Mouse (Mus musculus): ENCODE data around the gene Ampd1. TPM values are rescaled to one million over a fixed set of nuclear protein-coding genes. Genes with fewer than 3 reads are reported as not detected.
"Not testable (repeated sequence)": the region's sequence is repeated elsewhere in the genome, so short reads cannot be mapped to it uniquely, and the experiment has no call there.

Gene Ampd1
- total and polyA plus RNA-seq, 3 experiments: 0.08 to 0.18 TPM; not detected in 1

DNA sequence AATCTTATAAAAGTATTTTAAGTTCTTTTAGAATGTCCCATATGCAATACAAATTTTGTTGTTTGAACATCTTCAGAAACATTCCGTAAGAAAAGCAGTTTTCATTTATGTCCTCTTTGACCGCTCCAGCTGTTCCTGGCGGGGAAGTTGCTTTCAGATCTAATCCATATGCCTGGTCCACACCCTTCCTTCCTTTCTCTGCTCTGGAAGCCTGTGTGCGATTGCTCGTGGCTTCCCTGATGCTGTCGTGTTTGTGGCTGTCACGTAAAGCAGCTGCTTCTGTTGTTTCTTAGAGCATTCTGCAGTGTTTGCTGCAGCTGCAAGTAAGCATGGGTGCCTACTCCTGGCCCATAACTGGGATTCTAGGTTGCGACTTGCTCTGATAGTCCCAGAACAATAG lies 65.2 kb downstream of the Ampd1 start:
- Histone ChIP-seq H3K4me1 (ENCODE audit: control insufficient read depth in 1 of 2, insufficient read depth in 2 of 2, low read length in 2 of 2) (peaks cover 13 to 22% of the 10 kb centered on the region in 2 experiments; a peak in 3 of 4 replicates), H3K9me3 (replicated peaks; ENCODE audit: insufficient read depth, low read length) (no peaks in the 10 kb centered on the region), H3K36me3 (ENCODE audit: control insufficient read depth in 1 of 2, insufficient read depth in 2 of 2, low read length in 2 of 2) (peaks cover 0 to 16% of the 10 kb centered on the region in 2 experiments; a peak in 2 of 4 replicates), H3K9ac (ENCODE audit: control insufficient read depth, low read depth, low read length, poor library complexity, severe bottlenecking) (peak overlapping the region; percentile 80; the same call in 1 of the 2 replicates), H3K79me2 (ENCODE audit: control insufficient read depth, insufficient read depth, low read length, poor library complexity) (no peaks in the 10 kb centered on the region), H3K27me3 (ENCODE audit: control insufficient read depth in 1 of 2, insufficient read depth in 2 of 2, low read length in 2 of 2) (no peaks in the 10 kb centered on the region), H3K4me3 (ENCODE audit: control insufficient read depth in 1 of 2, insufficient read depth in 1 of 2, low read depth in 2 of 2, low read length in 2 of 2) (no peak overlapping the region; a peak in 1 of 4 replicates), H3K27ac (ENCODE audit: control insufficient read depth, low read depth, low read length) (peak overlapping the region; percentile 11)
- TF ChIP-seq ETS1 (IDR thresholded peaks at IDR 0.05; ENCODE audit: low read depth, low read length): 0 out of 2 replicates have a peak, but pooled peaks have one; percentile 23
- no peak for TF ChIP-seq MYB (IDR thresholded peaks at IDR 0.05; ENCODE audit: low read depth, low read length)
- peak; percentile 30 for DNase-seq (ENCODE audit: low read depth, low spot score)

DNA sequence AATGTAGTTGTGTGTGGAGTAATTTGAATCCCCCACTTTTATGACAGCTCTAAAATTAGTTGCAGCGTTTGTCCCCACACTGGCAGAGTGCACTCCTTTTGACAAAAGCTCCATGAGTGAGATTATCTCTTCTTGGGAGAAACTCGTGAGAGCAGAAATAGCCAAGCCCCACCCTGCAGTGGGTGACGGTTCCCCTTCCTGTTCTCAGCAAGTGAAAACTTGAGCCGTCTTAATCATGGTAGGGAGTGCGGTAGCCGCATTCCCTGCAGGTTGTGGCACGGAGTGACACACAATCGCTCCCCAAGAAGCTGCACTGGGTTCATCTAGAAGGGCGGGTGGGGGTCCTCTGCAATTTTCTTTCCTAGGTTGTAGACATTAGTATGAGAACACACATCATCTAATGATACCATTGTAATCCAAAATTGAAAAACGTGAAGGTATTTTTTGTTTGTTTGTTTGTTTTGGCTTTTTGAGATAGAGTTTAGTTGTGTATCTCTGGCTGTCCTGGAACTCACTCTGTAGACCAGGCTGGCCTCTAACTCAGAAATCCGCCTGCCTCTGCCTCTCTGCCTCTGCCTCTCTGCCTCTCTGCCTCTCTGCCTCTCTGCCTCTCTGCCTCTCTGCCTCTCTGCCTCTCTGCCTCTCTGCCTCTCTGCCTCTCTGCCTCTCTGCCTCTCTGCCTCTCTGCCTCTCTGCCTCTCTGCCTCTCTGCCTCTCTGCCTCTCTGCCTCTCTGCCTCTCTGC lies 66.5 kb downstream of the Ampd1 start:
- peak; percentile 92 for DNase-seq (ENCODE audit: low read depth, low spot score)
- TF ChIP-seq MEF2A (IDR thresholded peaks at IDR 0.05; ENCODE audit: extremely low read depth, insufficient replicate concordance, low read depth, low read length, poor library complexity, severe bottlenecking): peak; percentile 59; the same call in 1 of the 2 replicates
- TF ChIP-seq ELF1 (IDR thresholded peaks at IDR 0.05; ENCODE audit: low read depth, low read length): peak; percentile 71
- peak; percentile 73 for TF ChIP-seq CHD2 (IDR thresholded peaks at IDR 0.05; ENCODE audit: low read length)
- TF ChIP-seq GATA1 (IDR thresholded peaks at IDR 0.05; ENCODE audit: low read depth, low read length): peak; percentile 56; the same call in 1 of the 2 replicates
- TF ChIP-seq ZMIZ1 (IDR thresholded peaks at IDR 0.05; ENCODE audit: low read depth, low read length): peak; percentile 91
- TF ChIP-seq EP300 (IDR thresholded peaks at IDR 0.05; ENCODE audit: low read depth in 1 of 2, low read length in 2 of 2): peak; percentile 56 to 60
- 0 out of 2 replicates have a peak, but pooled peaks have one; percentile 7 for TF ChIP-seq SMC3 (IDR thresholded peaks at IDR 0.05; ENCODE audit: low read depth, low read length)
- TF ChIP-seq NELFE (IDR thresholded peaks at IDR 0.05; ENCODE audit: low read depth, low read length): peak; percentile 93
- peak; percentile 55; the same call in 1 of the 2 replicates for TF ChIP-seq MYC (IDR thresholded peaks at IDR 0.05; ENCODE audit: low read depth, low read length)
- peak; percentile 92 for TF ChIP-seq MXI1 (IDR thresholded peaks at IDR 0.05; ENCODE audit: low read depth, low read length)
- TF ChIP-seq POLR2AphosphoS2 (IDR thresholded peaks at IDR 0.05; ENCODE audit: low read length): peak; percentile 92; the same call in 1 of the 2 replicates
- TF ChIP-seq BHLHE40 (IDR thresholded peaks at IDR 0.05; ENCODE audit: borderline replicate concordance, low read depth, low read length): peak; percentile 88
- TF ChIP-seq POLR2A (IDR thresholded peaks at IDR 0.05; ENCODE audit: control insufficient read depth in 1 of 2, insufficient read depth in 1 of 2, low read depth in 1 of 2, low read length in 2 of 2, poor library complexity in 1 of 2): peak; percentile 85 to 95
- peak; percentile 72 for TF ChIP-seq TCF12 (IDR thresholded peaks at IDR 0.05; ENCODE audit: low read depth, low read length)
- TF ChIP-seq RCOR1 (IDR thresholded peaks at IDR 0.05; ENCODE audit: low read depth, low read length): 0 out of 2 replicates have a peak, but pooled peaks have one; percentile 40
- TF ChIP-seq ETS1 (IDR thresholded peaks at IDR 0.05; ENCODE audit: low read depth, low read length): peak; percentile 79
- TF ChIP-seq TBP (IDR thresholded peaks at IDR 0.05; ENCODE audit: low read depth, low read length): peak; percentile 95
- TF ChIP-seq MAZ (IDR thresholded peaks at IDR 0.05; ENCODE audit: low read depth, low read length): 0 out of 2 replicates have a peak, but pooled peaks have one; percentile 47
- TF ChIP-seq MAX (IDR thresholded peaks at IDR 0.05; ENCODE audit: low read length): peak; percentile 57
- peak; percentile 66 for TF ChIP-seq HCFC1 (IDR thresholded peaks at IDR 0.05; ENCODE audit: low read depth, low read length)
- Histone ChIP-seq H3K27ac (ENCODE audit: control insufficient read depth, low read depth, low read length) (peak overlapping the region; percentile 94), H3K4me1 (ENCODE audit: control insufficient read depth in 1 of 2, insufficient read depth in 2 of 2, low read length in 2 of 2) (peaks cover 13 to 22% of the 10 kb centered on the region in 2 experiments; a peak in 3 of 4 replicates), H3K36me3 (ENCODE audit: control insufficient read depth in 1 of 2, insufficient read depth in 2 of 2, low read length in 2 of 2) (peaks cover 0 to 16% of the 10 kb centered on the region in 2 experiments; a peak in 2 of 4 replicates), H3K4me3 (ENCODE audit: control insufficient read depth in 1 of 2, insufficient read depth in 1 of 2, low read depth in 2 of 2, low read length in 2 of 2) (peak overlapping the region; percentile 69 to 70), H3K9ac (ENCODE audit: control insufficient read depth, low read depth, low read length, poor library complexity, severe bottlenecking) (peak overlapping the region; percentile 82)
- H3K79me2 ChIP-seq (ENCODE audit: control insufficient read depth, insufficient read depth, low read length, poor library complexity); H3K27me3 ChIP-seq (ENCODE audit: control insufficient read depth in 1 of 2, insufficient read depth in 2 of 2, low read length in 2 of 2); H3K9me3 ChIP-seq (replicated peaks; ENCODE audit: insufficient read depth, low read length): not testable (repeated sequence)
